In the genomic region with DNA sequence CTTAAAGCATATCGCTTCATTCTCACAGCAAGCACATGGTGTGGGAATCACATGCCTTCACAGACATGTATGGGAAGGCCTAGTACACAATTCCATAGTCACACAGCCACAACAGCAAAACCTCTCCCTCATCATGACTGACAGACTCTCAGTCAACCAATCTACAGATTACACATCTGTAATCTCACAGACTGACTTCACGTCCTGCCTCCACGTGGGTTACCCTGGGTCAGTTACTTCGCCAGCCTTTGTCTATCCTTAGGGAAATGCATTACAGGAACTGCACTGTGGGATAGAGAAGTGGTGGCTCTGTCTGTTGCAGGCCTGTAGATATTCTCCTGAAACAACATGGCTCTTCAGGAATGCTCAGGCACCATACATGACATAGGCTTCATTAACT, we compare ENCODE assay signal across 8 mouse cellular contexts. TPM values are rescaled to one million over a fixed set of nuclear protein-coding genes. Genes with fewer than 3 reads are reported as not detected.
DNase-seq lines count a peak whose midpoint lies in the region; ATAC-seq and TF ChIP-seq lines count a peak whose summit lies in the region.

No protein-coding gene starts in this region.

- peaks cover 15% of the 10 kb centered on the region for H3K4me1 ChIP-seq in heart, embryonic 16.5 days (ENCODE audit: control insufficient read depth, insufficient read depth, low read length)
- peaks cover 0 to 14% of the 10 kb centered on the region in 2 experiments; a peak in 3 of 4 replicates for H3K4me1 ChIP-seq in MEL (ENCODE audit: control insufficient read depth in 1 of 2, insufficient read depth in 2 of 2, low read length in 2 of 2)
- peaks cover 6% of the 10 kb centered on the region for H3K4me1 ChIP-seq in hindbrain, embryonic 11.5 days (replicated peaks; ENCODE audit: control insufficient read depth, insufficient read depth, low read length)
- peaks cover 17% of the 10 kb centered on the region for H3K4me1 ChIP-seq in midbrain, embryonic 12.5 days

- TF ChIP-seq POLR2A in MEL (IDR thresholded peaks at IDR 0.05; ENCODE audit: control insufficient read depth in 1 of 2, insufficient read depth in 1 of 2, low read depth in 1 of 2, low read length in 2 of 2, poor library complexity in 1 of 2): no peak

- peak overlapping the region; percentile 88 for H3K4me2 ChIP-seq in heart, embryonic 16.5 days (ENCODE audit: low read depth, low read length)
- peak overlapping the region; percentile 68 for H3K4me2 ChIP-seq in hindbrain, embryonic 11.5 days (replicated peaks; ENCODE audit: low read depth, low read length)
- H3K4me2 ChIP-seq in midbrain, embryonic 12.5 days (replicated peaks): peak overlapping the region; percentile 65

- WGBS in heart, embryonic 16.5 days: 60% methylated on average over 4 of the region's 4 CpGs
- 85% methylated on average over 4 of the region's 4 CpGs for WGBS in hindbrain, embryonic 11.5 days
- WGBS in midbrain, embryonic 12.5 days: 75% methylated on average over 4 of the region's 4 CpGs

- peak overlapping the region; percentile 91 for H3K9ac ChIP-seq in heart, embryonic 16.5 days (ENCODE audit: low read length)
- peak overlapping the region; percentile 97 for H3K9ac ChIP-seq in MEL (ENCODE audit: control insufficient read depth, low read depth, low read length, poor library complexity, severe bottlenecking)
- peak overlapping the region; percentile 88 for H3K9ac ChIP-seq in hindbrain, embryonic 11.5 days (ENCODE audit: low read depth, low read length)
- peak overlapping the region; percentile 62 for H3K9ac ChIP-seq in midbrain, embryonic 12.5 days (replicated peaks)

- no peaks in the 10 kb centered on the region for H3K27me3 ChIP-seq in heart, embryonic 16.5 days (ENCODE audit: control insufficient read depth, insufficient read depth, low read length)
- H3K27me3 ChIP-seq in MEL (ENCODE audit: control insufficient read depth in 1 of 2, insufficient read depth in 2 of 2, low read length in 2 of 2): no peaks in the 10 kb centered on the region
- no peaks in the 10 kb centered on the region for H3K27me3 ChIP-seq in hindbrain, embryonic 11.5 days (ENCODE audit: control insufficient read depth, insufficient read depth, low read length)
- no peaks in the 10 kb centered on the region for H3K27me3 ChIP-seq in midbrain, embryonic 12.5 days

- H3K27ac ChIP-seq in heart, embryonic 16.5 days (ENCODE audit: low read length): no peak overlapping the region
- no peak overlapping the region for H3K27ac ChIP-seq in MEL (ENCODE audit: control insufficient read depth, low read depth, low read length)
- H3K27ac ChIP-seq in hindbrain, embryonic 11.5 days (ENCODE audit: low read depth, low read length): no peak overlapping the region
- no peak overlapping the region for H3K27ac ChIP-seq in midbrain, embryonic 12.5 days (replicated peaks)

- peaks cover 32% of the 10 kb centered on the region for H3K79me2 ChIP-seq in MEL (ENCODE audit: control insufficient read depth, insufficient read depth, low read length, poor library complexity)

- no peak for DNase-seq in heart, adult 11 months
- peak; percentile 41 for DNase-seq in MEL (ENCODE audit: low read depth, low spot score)
- no peak for DNase-seq in hindbrain, embryonic 11.5 days (ENCODE audit: low spot score)
- no peak for DNase-seq in gastrocnemius, adult 8-10 months (ENCODE audit: low spot score in 2 of 2)
- DNase-seq in kidney, postnatal 4 days: no peak
- DNase-seq in thymus, postnatal 14 days: no peak

- ATAC-seq in heart, embryonic 16.5 days (replicated peaks; ENCODE audit: extremely low read depth, insufficient read depth, low FRiP score): no peak
- ATAC-seq in hindbrain, embryonic 11.5 days (ENCODE audit: low FRiP score): no peak
- 0 out of 2 replicates have a peak, but pooled peaks have one; percentile 19 for ATAC-seq in midbrain, embryonic 12.5 days (ENCODE audit: low FRiP score, low read depth)

- no peak for TF ChIP-seq CTCF in MEL (IDR thresholded peaks at IDR 0.05 in 2 of 3, conservative IDR thresholded peaks at IDR 0.05 in 1 of 3; ENCODE audit: control insufficient read depth in 1 of 3, insufficient read depth in 1 of 3, low read depth in 2 of 3, low read length in 3 of 3, poor library complexity in 1 of 3, severe bottlenecking in 1 of 3)

- H3K9me3 ChIP-seq in heart, embryonic 16.5 days (replicated peaks; ENCODE audit: control insufficient read depth, low read length): no peaks in the 10 kb centered on the region
- H3K9me3 ChIP-seq in MEL (replicated peaks; ENCODE audit: insufficient read depth, low read length): no peaks in the 10 kb centered on the region
- H3K9me3 ChIP-seq in hindbrain, embryonic 11.5 days (ENCODE audit: control insufficient read depth, low read length): no peaks in the 10 kb centered on the region
- no peaks in the 10 kb centered on the region for H3K9me3 ChIP-seq in midbrain, embryonic 12.5 days

- peak overlapping the region; percentile 91 for H3K4me3 ChIP-seq in heart, embryonic 16.5 days (ENCODE audit: low read length)
- peak overlapping the region; percentile 90 to 99 for H3K4me3 ChIP-seq in MEL (ENCODE audit: control insufficient read depth in 1 of 2, insufficient read depth in 1 of 2, low read depth in 2 of 2, low read length in 2 of 2)
- H3K4me3 ChIP-seq in hindbrain, embryonic 11.5 days (ENCODE audit: low read depth, low read length): peak overlapping the region; percentile 82
- peak overlapping the region; percentile 83 for H3K4me3 ChIP-seq in midbrain, embryonic 12.5 days

- TF ChIP-seq RAD21 in MEL (IDR thresholded peaks at IDR 0.05; ENCODE audit: low read depth, low read length): no peak

- H3K36me3 ChIP-seq in heart, embryonic 16.5 days (ENCODE audit: control insufficient read depth, insufficient read depth): peaks cover 15% of the 10 kb centered on the region; the same call in 1 of the 2 replicates
- H3K36me3 ChIP-seq in MEL (ENCODE audit: control insufficient read depth in 1 of 2, insufficient read depth in 2 of 2, low read length in 2 of 2): peaks cover 0 to 11% of the 10 kb centered on the region in 2 experiments; a peak in 2 of 4 replicates
- 0 out of 2 replicates have a peak, but pooled peaks cover 2% of the 10 kb centered on the region for H3K36me3 ChIP-seq in hindbrain, embryonic 11.5 days (ENCODE audit: control insufficient read depth, insufficient read depth, low read length)
- peaks cover 53% of the 10 kb centered on the region for H3K36me3 ChIP-seq in midbrain, embryonic 12.5 days

- no peak for TF ChIP-seq EP300 in MEL (IDR thresholded peaks at IDR 0.05; ENCODE audit: low read depth in 1 of 2, low read length in 2 of 2)

TF ChIP-seq in MEL, 35 proteins besides CTCF, POLR2A, EP300 and RAD21:
- TF ChIP-seq ETS1 (IDR thresholded peaks at IDR 0.05; ENCODE audit: low read depth, low read length) (no peak), MAX (IDR thresholded peaks at IDR 0.05; ENCODE audit: low read length) (peak; percentile 61), MXI1 (IDR thresholded peaks at IDR 0.05; ENCODE audit: low read depth, low read length) (peak; percentile 63), MYC (IDR thresholded peaks at IDR 0.05; ENCODE audit: low read depth, low read length) (peak; percentile 45; the same call in 1 of the 2 replicates), GABPA (IDR thresholded peaks at IDR 0.05; ENCODE audit: low read depth, low read length) (no peak), HCFC1 (IDR thresholded peaks at IDR 0.05; ENCODE audit: low read depth, low read length) (0 out of 2 replicates have a peak, but pooled peaks have one; percentile 24)

RNA-seq across cellular contexts. Expression of gene Mrpl21, which starts 0.8 kb away (rescaled TPM):
- polyA plus RNA-seq in heart, embryonic 16.5 days (2015; fragmentation: Nextera tagmentation; extraction: Ambion mirVana): 89.2 and 100 TPM in 2 replicates
- total RNA-seq in MEL (2012; rRNA removed): 122 and 145 TPM in 2 replicates
- 100 to 1,000 TPM in 1 of 2 experiments, not detected in 1; 159 TPM for polyA plus RNA-seq in MEL (2012; ENCODE audit: insufficient read depth in 1 of 2, insufficient read length in 2 of 2, low read depth in 1 of 2, low replicate concordance in 2 of 2, missing spikeins in 1 of 2)
- polyA plus RNA-seq in hindbrain, embryonic 11.5 days (2014; fragmentation: Nextera tagmentation; extraction: Ambion mirVana): 124 and 133 TPM in 2 replicates
- 113 and 117 TPM in 2 replicates for polyA plus RNA-seq in midbrain, embryonic 12.5 days (2016; fragmentation: Nextera tagmentation; extraction: Ambion mirVana)
- total RNA-seq in gastrocnemius, adult 8-10 months (2022): 10 to 100 TPM; 51.7 to 58.8 (median 58.0) TPM

RNA-seq across cellular contexts. Expression of gene Ighmbp2, which starts 0.9 kb away (rescaled TPM):
- 6.0 and 6.2 TPM in 2 replicates for polyA plus RNA-seq in heart, embryonic 16.5 days (2015; fragmentation: Nextera tagmentation; extraction: Ambion mirVana)
- total RNA-seq in MEL (2012; rRNA removed): 10.3 and 11.7 TPM in 2 replicates
- 10 to 100 TPM in 1 of 2 experiments, not detected in 1; 12.9 TPM for polyA plus RNA-seq in MEL (2012; ENCODE audit: insufficient read depth in 1 of 2, insufficient read length in 2 of 2, low read depth in 1 of 2, low replicate concordance in 2 of 2, missing spikeins in 1 of 2)
- polyA plus RNA-seq in hindbrain, embryonic 11.5 days (2014; fragmentation: Nextera tagmentation; extraction: Ambion mirVana): 6.0 and 7.5 TPM in 2 replicates
- 10.8 and 13.0 TPM in 2 replicates for polyA plus RNA-seq in midbrain, embryonic 12.5 days (2016; fragmentation: Nextera tagmentation; extraction: Ambion mirVana)
- 1 to 10 TPM; 4.2 to 5.5 (median 4.6) TPM for total RNA-seq in gastrocnemius, adult 8-10 months (2022)

RNA-seq across cellular contexts. Expression of gene Cpt1a, which starts 40.2 kb away (rescaled TPM):
- 34.6 and 37.1 TPM in 2 replicates for polyA plus RNA-seq in heart, embryonic 16.5 days (2015; fragmentation: Nextera tagmentation; extraction: Ambion mirVana)
- 16.1 and 16.2 TPM in 2 replicates for total RNA-seq in MEL (2012; rRNA removed)
- 10 to 100 TPM in 1 of 2 experiments, not detected in 1; 40.4 TPM for polyA plus RNA-seq in MEL (2012; ENCODE audit: insufficient read depth in 1 of 2, insufficient read length in 2 of 2, low read depth in 1 of 2, low replicate concordance in 2 of 2, missing spikeins in 1 of 2)
- polyA plus RNA-seq in hindbrain, embryonic 11.5 days (2014; fragmentation: Nextera tagmentation; extraction: Ambion mirVana): 6.6 and 8.8 TPM in 2 replicates
- polyA plus RNA-seq in midbrain, embryonic 12.5 days (2016; fragmentation: Nextera tagmentation; extraction: Ambion mirVana): 13.0 and 13.3 TPM in 2 replicates
- total RNA-seq in gastrocnemius, adult 8-10 months (2022): 1 to 10 TPM; 6.4 to 9.3 (median 7.5) TPM
